Mouse (Mus musculus) heart, embryonic 13.5 days (tissue): ENCODE data around the gene Pdf. TPM values are rescaled to one million over a fixed set of nuclear protein-coding genes. Genes with fewer than 3 reads are reported as not detected.
"Not testable (repeated sequence)": the region's sequence is repeated elsewhere in the genome, so short reads cannot be mapped to it uniquely, and the experiment has no call there.

ENCODE experiments used
- ATAC-seq: fragments of 200-750 bp; cut with Nextera tagmentation; 2 replicates; pipeline ENCODE4 v1.8.0; 2017; ENCODE audit warnings: moderate TSS enrichment; ENCODE audit not compliant: insufficient number of reproducible peaks, low FRiP score, low TSS enrichment; ENCODE audit errors: extremely low read depth
- H3K27ac ChIP-seq: fragments of 300-500 bp; sonication (generic); replicated peaks from 2 replicates; pipeline ENCODE4 v1.5.1; 2015; ENCODE audit warnings: moderate library complexity, mild to moderate bottlenecking, inconsistent platforms
- H3K27me3 ChIP-seq: fragments of 300-500 bp; sonication (generic); replicated peaks from 2 replicates; pipeline ENCODE4 v1.6.1; 2015; ENCODE audit warnings: mild to moderate bottlenecking, inconsistent platforms
- H3K36me3 ChIP-seq: fragments of 300-500 bp; sonication (generic); 2 replicates; pipeline ENCODE4 v1.6.1; 2015; ENCODE audit warnings: mild to moderate bottlenecking, inconsistent platforms
- H3K4me1 ChIP-seq: fragments of 300-500 bp; sonication (generic); 2 replicates; pipeline ENCODE4 v1.6.1; 2015; ENCODE audit warnings: inconsistent platforms
- H3K4me2 ChIP-seq: fragments of 300-500 bp; sonication (generic); 2 replicates; pipeline ENCODE4 v1.6.1; 2015; ENCODE audit warnings: inconsistent platforms, mild to moderate bottlenecking, moderate library complexity
- H3K4me3 ChIP-seq: fragments of 300-500 bp; sonication (generic); 2 replicates; pipeline ENCODE4 v1.5.1; 2015; ENCODE audit warnings: moderate library complexity, mild to moderate bottlenecking, inconsistent platforms
- H3K9ac ChIP-seq: fragments of 300-500 bp; sonication (generic); 2 replicates; pipeline ENCODE4 v1.6.1; 2015; ENCODE audit warnings: inconsistent platforms, mild to moderate bottlenecking, moderate library complexity
- H3K9me3 ChIP-seq: fragments of 300-500 bp; sonication (generic); 2 replicates; pipeline ENCODE4 v1.6.1; 2016; ENCODE audit warnings: inconsistent platforms
- WGBS: fragments of 180-500 bp; shearing (Covaris S2); methylation state at CpG from one replicate; pipeline ENCODE4 v1.1.7; 2015; ENCODE audit warnings: mixed read lengths; 5-methylcytosine and 5-hydroxymethylcytosine counted together
- microRNA-seq: library from miRNA; unstranded; fragments of <30 nt; microRNA quantifications from one replicate; pipeline ENCODE4, GENCODE M21; 2016
- polyA plus RNA-seq: library from polyadenylated mRNA; unstranded; fragments of >200 nt; fragmentation: Nextera tagmentation; extraction: Ambion mirVana; gene quantifications from 2 replicates; pipeline ENCODE4 v1.2.1, GENCODE M21; 2015

The Pdf gene
- polyA plus RNA-seq, 1 experiment from 2014 or later, result 41.2 TPM

DNA sequence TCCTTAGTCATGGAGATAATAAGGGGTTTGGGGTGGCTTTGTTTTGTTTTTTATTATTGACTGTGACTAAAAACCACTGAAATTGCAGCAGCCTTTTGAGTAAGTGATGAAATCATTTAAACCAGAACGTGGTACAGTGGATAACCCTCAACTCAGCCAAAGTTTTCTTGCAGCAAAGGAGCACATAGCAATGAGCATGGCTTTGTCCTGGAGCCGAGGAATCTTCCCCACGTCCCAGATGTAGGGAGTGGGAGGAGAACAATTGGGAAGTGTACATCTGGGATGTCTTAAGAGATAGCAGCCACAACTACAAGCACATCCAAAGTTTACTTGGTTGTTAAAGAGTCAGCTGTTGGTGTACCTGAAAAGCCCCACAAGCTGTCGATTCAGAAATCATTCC is 51.0 kb downstream of the Pdf start:
- Histone ChIP-seq H3K4me3 (no peak overlapping the region), H3K4me1 (0 out of 2 replicates have a peak, but pooled peaks cover 3% of the 10 kb centered on the region), H3K9me3 (no peaks in the 10 kb centered on the region), H3K27ac (no peak overlapping the region), H3K27me3 (no peaks in the 10 kb centered on the region), H3K36me3 (peaks cover 53% of the 10 kb centered on the region), H3K4me2 (no peak overlapping the region), H3K9ac (no peak overlapping the region)
- no peak for ATAC-seq
- 76% methylated on average over 4 of the region's 4 CpGs for WGBS

DNA sequence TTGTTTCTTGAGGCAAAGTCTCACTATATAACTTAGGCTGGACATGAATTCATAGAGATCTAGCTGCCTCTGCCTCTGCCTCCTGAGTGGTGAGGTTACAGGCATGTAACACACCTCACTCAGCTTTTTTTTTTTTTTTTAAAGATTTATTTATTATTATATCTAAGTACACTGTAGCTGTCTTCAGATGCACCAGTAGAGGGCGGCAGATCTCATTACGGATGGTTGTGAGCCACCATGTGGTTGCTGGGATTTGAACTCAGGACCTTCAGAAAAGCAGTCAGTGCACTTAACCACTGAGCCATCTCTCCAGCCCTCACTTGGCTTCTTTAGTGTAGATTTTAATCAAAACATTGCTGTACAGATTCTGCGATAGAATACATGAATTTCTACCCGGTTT is 52.1 kb downstream of the Pdf start:
- not testable (repeated sequence) for H3K4me2 ChIP-seq, H3K9me3 ChIP-seq, H3K27ac ChIP-seq, H3K4me3 ChIP-seq, H3K27me3 ChIP-seq, ATAC-seq, H3K4me1 ChIP-seq, H3K9ac ChIP-seq
- WGBS, result 82% methylated on average over 4 of the region's 4 CpGs
- H3K36me3 ChIP-seq, result peaks cover 61% of the 10 kb centered on the region

Small RNA genes lying within 50 kb of the gene (microRNA-seq; reads per million reads assigned to microRNA genes)
- gene Mir7075, result 1.4 reads per million

Other genes starting within 250 kb of the Pdf start
- gene Has3, start 178.4 kb downstream of the Pdf start, polyA plus RNA-seq, result 0.04 and 0.18 TPM in 2 replicates
- gene Utp4, start 155.0 kb downstream of the Pdf start, polyA plus RNA-seq, result 43.6 and 47.1 TPM in 2 replicates
- gene Sntb2, start 112.9 kb downstream of the Pdf start, polyA plus RNA-seq, result 10.3 and 11.4 TPM in 2 replicates
- 46.1 and 50.3 TPM in 2 replicates for gene Vps4a, start 17.4 kb downstream of the Pdf start, polyA plus RNA-seq
- 24.8 and 25.9 TPM in 2 replicates for gene Cog8, start 8.1 kb upstream of the Pdf start, polyA plus RNA-seq
- gene Nip7, start 8.3 kb upstream of the Pdf start, polyA plus RNA-seq, result 51.7 and 59.1 TPM in 2 replicates
- 0.41 TPM in 1 of 2 replicates, not detected in the other for gene Tmed6, start 17.0 kb upstream of the Pdf start, polyA plus RNA-seq
- 9.9 and 10.7 TPM in 2 replicates for gene Terf2, start 47.9 kb upstream of the Pdf start, polyA plus RNA-seq
- 58.9 and 60.2 TPM in 2 replicates for gene Cyb5b, start 102.0 kb upstream of the Pdf start, polyA plus RNA-seq
- gene Nfat5, start 244.9 kb upstream of the Pdf start, polyA plus RNA-seq, result 10.0 and 10.4 TPM in 2 replicates